Mouse (Mus musculus) lung, postnatal 0 days (tissue): ENCODE data around the gene BC107364. TPM values are rescaled to one million over a fixed set of nuclear protein-coding genes. Genes with fewer than 3 reads are reported as not detected.
A peak's percentile ranks its signal among the peaks of the same experiment; 100 is the strongest.
"Not testable (repeated sequence)": the region's sequence is repeated elsewhere in the genome, so short reads cannot be mapped to it uniquely, and the experiment has no call there.

Experiments
- ATAC-seq: fragments of 200-750 bp; cut with Nextera tagmentation; 2 replicates; pipeline ENCODE4 v1.8.0; 2017; ENCODE audit warnings: moderate library complexity
- DNase-seq: peaks from one replicate; pipeline ENCODE4 v3.0.0-alpha.2; 2016; ENCODE audit warnings: low spot score
- H3K27ac ChIP-seq: fragments of 300-500 bp; sonication (generic); 2 replicates; pipeline ENCODE4 v1.5.1; 2014; ENCODE audit warnings: antibody characterized with exemption, mild to moderate bottlenecking, low read length, mixed read lengths
- H3K27me3 ChIP-seq: fragments of 300-500 bp; sonication (generic); replicated peaks from 2 replicates; pipeline ENCODE4 v1.6.1; 2014; ENCODE audit warnings: low read length, mixed read lengths; ENCODE audit not compliant: insufficient read depth
- H3K36me3 ChIP-seq: fragments of 300-500 bp; sonication (generic); 2 replicates; pipeline ENCODE4 v1.6.1; 2014; ENCODE audit warnings: low read length, mixed read lengths; ENCODE audit not compliant: insufficient read depth
- H3K4me1 ChIP-seq: fragments of 300-500 bp; sonication (generic); 2 replicates; pipeline ENCODE4 v1.6.1; 2014; ENCODE audit warnings: antibody characterized with exemption, low read depth, low read length, mixed read lengths; ENCODE audit not compliant: insufficient read depth
- H3K4me2 ChIP-seq: fragments of 300-500 bp; sonication (generic); replicated peaks from 2 replicates; pipeline ENCODE4 v1.6.1; 2014; ENCODE audit warnings: low read depth, mild to moderate bottlenecking, low read length, moderate library complexity, mixed read lengths
- H3K4me3 ChIP-seq: fragments of 300-500 bp; sonication (generic); 2 replicates; pipeline ENCODE4 v1.5.1; 2014; ENCODE audit warnings: low read depth, low read length
- H3K9ac ChIP-seq: fragments of 300-500 bp; sonication (generic); replicated peaks from 2 replicates; pipeline ENCODE4 v1.6.1; 2014; ENCODE audit warnings: low read depth, mild to moderate bottlenecking
- H3K9me3 ChIP-seq: fragments of 300-500 bp; sonication (generic); 2 replicates; pipeline ENCODE4 v1.6.1; 2016; ENCODE audit warnings: low read length, mixed read lengths
- CTCF ChIP-seq: IDR thresholded peaks from 2 replicates; pipeline ENCODE4 v1.5.1; 2016; ENCODE audit warnings: antibody characterized with exemption, mild to moderate bottlenecking
- EP300 ChIP-seq: IDR thresholded peaks from 2 replicates; pipeline ENCODE4 v1.6.1; 2016; ENCODE audit warnings: antibody characterized with exemption, mild to moderate bottlenecking, control low read depth
- WGBS: fragments of 180-500 bp; shearing (Covaris S2); extraction: QIAGEN DNeasy Blood & Tissue Kit; methylation state at CpG from one replicate; pipeline ENCODE4 v1.1.7; 2014; 5-methylcytosine and 5-hydroxymethylcytosine counted together
- polyA plus RNA-seq: library from polyadenylated mRNA; unstranded; fragments of >200 nt; fragmentation: Nextera tagmentation; extraction: Ambion mirVana; gene quantifications from 2 replicates; pipeline ENCODE4 v1.2.1, GENCODE M21; 2015

BC107364 gene
- polyA plus RNA-seq, 1 experiment from 2014 or later = 0.12 TPM

GRCm38 (mm10) chr3:96479249-96479648 lies 27.1 kb upstream of the BC107364 start:
- H3K9ac ChIP-seq = no peak overlapping the region
- no peak for ATAC-seq
- no peak overlapping the region for H3K4me2 ChIP-seq
- no peak overlapping the region for H3K4me3 ChIP-seq
- peaks cover 16% of the 10 kb centered on the region; the same call in 1 of the 2 replicates for H3K27me3 ChIP-seq
- TF ChIP-seq CTCF = no peak
- no peak for TF ChIP-seq EP300
- no peaks in the 10 kb centered on the region for H3K4me1 ChIP-seq
- H3K9me3 ChIP-seq = no peaks in the 10 kb centered on the region
- no peak for DNase-seq
- H3K36me3 ChIP-seq = no peaks in the 10 kb centered on the region
- WGBS = 21% methylated on average over 3 of the region's 3 CpGs
- H3K27ac ChIP-seq = no peak overlapping the region

- Histone ChIP-seq H3K27ac (no peak overlapping the region), H3K4me2 (no peak overlapping the region), H3K36me3 (no peaks in the 10 kb centered on the region), H3K27me3 (peaks cover 19% of the 10 kb centered on the region; the same call in 1 of the 2 replicates), H3K4me3 (no peak overlapping the region), H3K9me3 (no peaks in the 10 kb centered on the region), H3K4me1 (no peaks in the 10 kb centered on the region), H3K9ac (no peak overlapping the region)
- WGBS = 76% methylated on average over 6 of the region's 6 CpGs
- TF ChIP-seq CTCF = no peak
- TF ChIP-seq EP300 = no peak
- ATAC-seq (no peak), DNase-seq (no peak)
These were observed 25.5 kb upstream of the BC107364 start for GRCm38 (mm10) chr3:96477558-96477957.

GRCm38 (mm10) chr3:96477084-96477483 lies 25.0 kb upstream of the BC107364 start:
- no peak overlapping the region for H3K9ac ChIP-seq
- H3K27ac ChIP-seq = no peak overlapping the region
- H3K27me3 ChIP-seq = peaks cover 19% of the 10 kb centered on the region; the same call in 1 of the 2 replicates
- DNase-seq (no peak), ATAC-seq (no peak)
- WGBS = 43% methylated on average over 3 of the region's 3 CpGs
- H3K9me3 ChIP-seq = no peaks in the 10 kb centered on the region
- no peak overlapping the region for H3K4me3 ChIP-seq
- TF ChIP-seq EP300 (no peak), CTCF (no peak)
- H3K36me3 ChIP-seq = no peaks in the 10 kb centered on the region
- H3K4me1 ChIP-seq = no peaks in the 10 kb centered on the region
- H3K4me2 ChIP-seq = no peak overlapping the region

GRCm38 (mm10) chr3:96474909-96475655 lies 23.0 kb upstream of the BC107364 start:
- 2% methylated on average over 43 of the region's 44 CpGs for WGBS
- peak overlapping the region; percentile 25 for H3K4me3 ChIP-seq
- DNase-seq = no peak
- H3K9ac ChIP-seq = no peak overlapping the region
- no peaks in the 10 kb centered on the region for H3K36me3 ChIP-seq
- no peak for ATAC-seq
- H3K27ac ChIP-seq = no peak overlapping the region
- H3K4me2 ChIP-seq = peak overlapping the region; percentile 48
- TF ChIP-seq EP300 (no peak), CTCF (no peak)
- no peaks in the 10 kb centered on the region for H3K4me1 ChIP-seq
- peaks cover 19% of the 10 kb centered on the region; the same call in 1 of the 2 replicates for H3K27me3 ChIP-seq
- no peaks in the 10 kb centered on the region for H3K9me3 ChIP-seq

- H3K9me3 ChIP-seq, H3K4me3 ChIP-seq, H3K9ac ChIP-seq, H3K4me1 ChIP-seq, H3K36me3 ChIP-seq, ATAC-seq, DNase-seq, H3K4me2 ChIP-seq, H3K27ac ChIP-seq: not testable (repeated sequence)
- peaks cover 19% of the 10 kb centered on the region; the same call in 1 of the 2 replicates for H3K27me3 ChIP-seq
- WGBS = 38% methylated on average over 3 of the region's 3 CpGs
These were observed 21.4 kb upstream of the BC107364 start for GRCm38 (mm10) chr3:96473556-96473955.

- Histone ChIP-seq H3K27ac (no peak overlapping the region), H3K4me2 (no peak overlapping the region), H3K9ac (no peak overlapping the region), H3K36me3 (no peaks in the 10 kb centered on the region), H3K4me3 (no peak overlapping the region), H3K27me3 (peaks cover 19% of the 10 kb centered on the region; the same call in 1 of the 2 replicates), H3K4me1 (no peaks in the 10 kb centered on the region), H3K9me3 (no peaks in the 10 kb centered on the region)
- TF ChIP-seq CTCF = no peak
- TF ChIP-seq EP300 = no peak
- ATAC-seq = no peak
- DNase-seq = no peak
- WGBS = 87% methylated on average over 5 of the region's 5 CpGs
These were observed 20.0 kb upstream of the BC107364 start for GRCm38 (mm10) chr3:96472066-96472465.
